Mouse (Mus musculus) mesoderm, embryonic 11.5 days (tissue): Measurements from ENCODE around the gene Spef2.

Experiments used
- DNase-seq: peaks from one replicate; pipeline ENCODE4 v3.0.0-alpha.2; 2012; ENCODE audit warnings: low read depth, low spot score

Gene Spef2

GRCm38 (mm10) chr15:9535200-9535599 lies 213.5 kb downstream of the Spef2 start:
- DNase-seq = no peak

GRCm38 (mm10) chr15:9533356-9533902 lies 215.2 kb downstream of the Spef2 start:
- DNase-seq = no peak

GRCm38 (mm10) chr15:9530076-9530475 lies 218.6 kb downstream of the Spef2 start, which contains the start of gene Il7r:
Gene Il7r (minus strand): TSS chr15:9530176.
- no peak for DNase-seq

- DNase-seq = no peak
Measured at GRCm38 (mm10) chr15:9529646-9530045, 219.0 kb downstream of the Spef2 start.
